Mouse (Mus musculus) mouse trophoblast stem cell (cell line): ENCODE data around the gene Pibf1.

Source experiments
- in situ Hi-C, 2 experiments: fragments of 300-500 bp; cut with MseI, MboI; formaldehyde crosslinking; loops; 2 replicates in 1 of 2; 3 replicates in 1 of 2; pipeline ENCODE4 v1.15.1; 2025

Gene Pibf1

GRCm38 (mm10) chr14:99263816-99264215 is 164.6 kb downstream of the Pibf1 start:
- in situ Hi-C loops = no loop called here

- in situ Hi-C loops = no loop called here
Measured at GRCm38 (mm10) chr14:99265791-99266190, 166.6 kb downstream of the Pibf1 start.

- in situ Hi-C loops = no loop called here
Measured at GRCm38 (mm10) chr14:99266749-99267148, 167.5 kb downstream of the Pibf1 start.

GRCm38 (mm10) chr14:99274056-99274455 is 174.8 kb downstream of the Pibf1 start:
- in situ Hi-C loops = no loop called here

- in situ Hi-C loops = no loop called here
Measured at GRCm38 (mm10) chr14:99275827-99276226, 176.6 kb downstream of the Pibf1 start.

GRCm38 (mm10) chr14:99278312-99278711 is 179.1 kb downstream of the Pibf1 start:
- in situ Hi-C loops = no loop called here

- in situ Hi-C loops = no loop called here
Measured at GRCm38 (mm10) chr14:99278763-99279486, 179.7 kb downstream of the Pibf1 start.

- in situ Hi-C loops = no loop called here
Measured at GRCm38 (mm10) chr14:99280399-99280798, 181.2 kb downstream of the Pibf1 start.

- in situ Hi-C loops = no loop called here
Measured at GRCm38 (mm10) chr14:99280825-99281433, 181.7 kb downstream of the Pibf1 start.

- in situ Hi-C loops = no loop called here
Measured at GRCm38 (mm10) chr14:99285486-99285885, 186.3 kb downstream of the Pibf1 start.

GRCm38 (mm10) chr14:99292176-99292575 is 193.0 kb downstream of the Pibf1 start:
- in situ Hi-C loops = no loop called here

GRCm38 (mm10) chr14:99294424-99294823 is 195.2 kb downstream of the Pibf1 start:
- in situ Hi-C loops = no loop called here

- in situ Hi-C loops = no loop called here
Measured at GRCm38 (mm10) chr14:99295606-99296341, 196.6 kb downstream of the Pibf1 start.

GRCm38 (mm10) chr14:99298385-99299021 is 199.3 kb downstream of the Pibf1 start, which contains the start of gene Klf5:
Gene Klf5 (plus strand): TSS chr14:99298691.
- in situ Hi-C loops = no loop called here

GRCm38 (mm10) chr14:99299022-99299481 is 199.8 kb downstream of the Pibf1 start:
- in situ Hi-C loops = no loop called here

- in situ Hi-C loops = no loop called here
Measured at GRCm38 (mm10) chr14:99299701-99300191, 200.5 kb downstream of the Pibf1 start.

- in situ Hi-C loops = no loop called here
Measured at GRCm38 (mm10) chr14:99301472-99301871, 202.2 kb downstream of the Pibf1 start.
